Mouse (Mus musculus) bone marrow macrophage, adult 2 months (primary cell): Measurements from ENCODE around the gene Lgmn.

ENCODE experiments used
- CTCF ChIP-seq: IDR thresholded peaks from 2 replicates; pipeline ENCODE4 v1.5.1; 2012; ENCODE audit warnings: low read depth, mild to moderate bottlenecking, low read length, moderate library complexity
- POLR2A ChIP-seq: IDR thresholded peaks from 2 replicates; pipeline ENCODE4 v1.6.1; 2012; ENCODE audit warnings: mild to moderate bottlenecking, low read depth, low read length, borderline replicate concordance

GRCm38 (mm10) chr12:102420168-102420890 lies 19.3 kb downstream of the Lgmn start:
- TF ChIP-seq CTCF (no peak), POLR2A (no peak)
